Mouse (Mus musculus) heart, adult 2 months (tissue): ENCODE results near the gene Ccn1. TPM values are rescaled to one million over a fixed set of nuclear protein-coding genes. Genes with fewer than 3 reads are reported as not detected.

Experiments
- DNase-seq, 2 experiments: peaks; one replicate each; pipeline ENCODE4 v3.0.0; 2021
- H3K27ac ChIP-seq: fragments of 200-600 bp; 2 replicates; pipeline ENCODE4 v1.8.1; 2022
- H3K27me3 ChIP-seq: fragments of 200-500 bp; 2 replicates; pipeline ENCODE4 v1.6.1; 2012; ENCODE audit warnings: mild to moderate bottlenecking, low read length, inconsistent platforms, mixed read lengths; ENCODE audit not compliant: control insufficient read depth, insufficient read depth
- H3K36me3 ChIP-seq: fragments of 200-500 bp; 2 replicates; pipeline ENCODE4 v1.6.1; 2012; ENCODE audit warnings: low read length, inconsistent platforms; ENCODE audit not compliant: control insufficient read depth, insufficient read depth
- H3K4me1 ChIP-seq: fragments of 200-500 bp; 2 replicates; pipeline ENCODE4 v1.6.1; 2011; ENCODE audit warnings: low read length; ENCODE audit not compliant: control insufficient read depth, insufficient read depth
- H3K4me3 ChIP-seq: fragments of 200-600 bp; 2 replicates; pipeline ENCODE4 v1.8.1; 2022
- H3K79me2 ChIP-seq: fragments of 200-500 bp; replicated peaks from 2 replicates; pipeline ENCODE4 v1.6.1; 2012; ENCODE audit warnings: mild to moderate bottlenecking, inconsistent platforms, low read length, moderate library complexity, mixed read lengths; ENCODE audit not compliant: control insufficient read depth, insufficient read depth
- H3K9ac ChIP-seq: fragments of 200-500 bp; 2 replicates; pipeline ENCODE4 v1.6.1; 2012; ENCODE audit warnings: low read depth, mild to moderate bottlenecking, control low read depth, inconsistent platforms, low read length, mixed read lengths
- CTCF ChIP-seq: fragments of 200-600 bp; IDR thresholded peaks from 2 replicates; pipeline ENCODE4 v1.8.1; 2022; ENCODE audit warnings: antibody characterized with exemption, mild to moderate bottlenecking, moderate library complexity
- EP300 ChIP-seq: fragments of 200-500 bp; IDR thresholded peaks from 2 replicates; pipeline ENCODE4 v1.6.1; 2011; ENCODE audit warnings: low read depth, low read length, control low read depth; ENCODE audit not compliant: insufficient read depth
- POLR2A ChIP-seq: fragments of 200-500 bp; IDR thresholded peaks from 2 replicates; pipeline ENCODE4 v1.6.1; 2011; ENCODE audit warnings: mild to moderate bottlenecking, low read depth, low read length, control low read depth; ENCODE audit not compliant: insufficient read depth
- WGBS: fragments of 180-500 bp; shearing (Covaris S2); methylation state at CpG from one replicate; pipeline ENCODE4 v1.1.7; 2018; 5-methylcytosine and 5-hydroxymethylcytosine counted together
- intact Hi-C: fragments of 180-260 bp; cut with DNase I; formaldehyde crosslinking; loops from one replicate; pipeline ENCODE4 v1.15.1; 2025
- polyA plus RNA-seq: library from polyadenylated mRNA; depleted of rRNA; stranded (reverse); fragments of >200 nt; gene quantifications from 2 replicates; pipeline ENCODE4 v1.2.3, GENCODE M21; 2012
- total RNA-seq, 2 experiments: library from RNA; stranded (reverse); gene quantifications; 2 replicates each; pipeline ENCODE4 v1.2.3; 2021

Ccn1 gene
- total and polyA plus RNA-seq, 3 experiments = 39.7 to 72.1 (median 49.9) TPM

- DNase-seq = no peak
- Histone ChIP-seq H3K27me3 (no peaks in the 10 kb centered on the region), H3K4me3 (no peak overlapping the region), H3K79me2 (no peaks in the 10 kb centered on the region; the same call in 1 of the 2 replicates), H3K4me1 (no peaks in the 10 kb centered on the region; the same call in 1 of the 2 replicates), H3K36me3 (no peaks in the 10 kb centered on the region), H3K9ac (no peak overlapping the region), H3K27ac (no peak overlapping the region)
- 89% methylated on average over 4 of the region's 4 CpGs for WGBS
- intact Hi-C loops = no loop called here
- TF ChIP-seq POLR2A (no peak), CTCF (no peak), EP300 (no peak)
Measured at GRCm38 (mm10) chr3:145666383-145666782, 16.6 kb upstream of the Ccn1 start.

DNA sequence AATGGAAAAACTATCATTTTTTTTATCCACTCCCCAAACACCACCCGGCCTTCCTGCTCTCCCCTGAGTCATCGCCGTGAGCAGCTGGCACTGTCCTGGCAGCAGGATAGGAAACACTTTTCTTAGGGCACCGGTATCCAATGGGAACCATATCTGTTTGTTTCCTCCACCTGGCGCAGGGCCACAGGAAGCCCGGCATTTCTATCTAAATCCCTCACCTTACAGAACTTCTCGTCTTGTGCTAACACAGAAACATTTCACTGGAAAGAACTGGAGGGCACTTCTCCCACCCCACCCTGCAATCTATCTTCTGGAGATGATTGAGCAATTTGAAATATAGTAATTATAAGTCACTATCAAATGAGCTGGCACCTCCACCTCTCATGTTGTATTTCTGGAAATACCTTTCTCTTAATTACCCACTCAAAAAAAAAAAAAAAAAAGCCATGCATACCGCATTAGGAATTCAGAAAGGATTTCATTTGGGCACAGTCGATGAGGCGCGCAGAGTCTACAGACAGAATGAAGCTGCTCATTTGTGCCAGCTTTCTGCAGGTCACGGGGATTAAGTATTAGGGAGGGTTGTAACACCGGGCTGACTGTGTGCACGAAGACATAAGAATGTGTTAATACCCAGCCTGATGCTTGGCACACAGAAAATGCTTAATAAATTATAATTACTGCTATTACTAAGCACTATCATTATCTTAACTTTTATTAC is 7.4 kb upstream of the Ccn1 start:
- no peak overlapping the region for H3K4me3 ChIP-seq
- H3K27me3 ChIP-seq = no peaks in the 10 kb centered on the region
- TF ChIP-seq EP300 (no peak), POLR2A (no peak), CTCF (no peak)
- intact Hi-C loops = no loop called here
- H3K27ac ChIP-seq = peak overlapping the region; percentile 16; the same call in 1 of the 2 replicates
- no peaks in the 10 kb centered on the region for H3K79me2 ChIP-seq
- 39% methylated on average over 14 of the region's 14 CpGs for WGBS
- H3K36me3 ChIP-seq = no peaks in the 10 kb centered on the region
- H3K4me1 ChIP-seq = peaks cover 7% of the 10 kb centered on the region
- H3K9ac ChIP-seq = no peak overlapping the region
- DNase-seq = peak; percentile 57 to 61

DNA sequence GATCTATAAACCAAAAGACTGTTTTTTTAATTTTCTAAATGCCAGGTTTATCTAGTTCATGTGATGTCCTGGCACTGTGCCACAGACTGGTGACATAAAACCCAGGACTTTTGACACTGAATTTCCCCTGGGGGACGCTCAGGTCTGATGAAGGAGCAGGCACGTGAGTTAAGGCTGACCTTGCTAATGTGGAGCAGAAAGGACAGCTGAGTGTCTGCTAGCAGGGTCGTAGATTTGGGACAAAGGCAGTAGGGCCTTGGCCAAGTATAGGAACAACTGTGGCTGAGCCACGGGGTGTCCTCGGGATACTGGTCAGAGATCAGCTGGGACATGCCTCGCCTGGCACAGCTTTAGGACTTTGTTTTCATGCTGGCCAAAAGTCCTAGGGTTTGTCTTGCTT is 5.2 kb upstream of the Ccn1 start:
- no peak overlapping the region for H3K9ac ChIP-seq
- H3K36me3 ChIP-seq = no peaks in the 10 kb centered on the region
- intact Hi-C loops = no loop called here
- no peaks in the 10 kb centered on the region for H3K79me2 ChIP-seq
- H3K27ac ChIP-seq = no peak overlapping the region
- H3K4me1 ChIP-seq = peaks cover 10% of the 10 kb centered on the region
- H3K4me3 ChIP-seq = no peak overlapping the region
- DNase-seq = no peak
- TF ChIP-seq POLR2A (no peak), EP300 (no peak), CTCF (no peak)
- H3K27me3 ChIP-seq = no peaks in the 10 kb centered on the region
- 58% methylated on average over 6 of the region's 6 CpGs for WGBS

GRCm38 (mm10) chr3:145654028-145654427 is 4.2 kb upstream of the Ccn1 start:
- Histone ChIP-seq H3K79me2 (no peaks in the 10 kb centered on the region), H3K9ac (no peak overlapping the region), H3K4me3 (no peak overlapping the region), H3K27me3 (no peaks in the 10 kb centered on the region), H3K27ac (no peak overlapping the region; the same call in 1 of the 2 replicates), H3K36me3 (no peaks in the 10 kb centered on the region), H3K4me1 (peaks cover 10% of the 10 kb centered on the region)
- TF ChIP-seq CTCF (no peak), POLR2A (no peak), EP300 (no peak)
- 94% methylated on average over 9 of the region's 9 CpGs for WGBS
- intact Hi-C loops = no loop called here
- DNase-seq = no peak

DNA sequence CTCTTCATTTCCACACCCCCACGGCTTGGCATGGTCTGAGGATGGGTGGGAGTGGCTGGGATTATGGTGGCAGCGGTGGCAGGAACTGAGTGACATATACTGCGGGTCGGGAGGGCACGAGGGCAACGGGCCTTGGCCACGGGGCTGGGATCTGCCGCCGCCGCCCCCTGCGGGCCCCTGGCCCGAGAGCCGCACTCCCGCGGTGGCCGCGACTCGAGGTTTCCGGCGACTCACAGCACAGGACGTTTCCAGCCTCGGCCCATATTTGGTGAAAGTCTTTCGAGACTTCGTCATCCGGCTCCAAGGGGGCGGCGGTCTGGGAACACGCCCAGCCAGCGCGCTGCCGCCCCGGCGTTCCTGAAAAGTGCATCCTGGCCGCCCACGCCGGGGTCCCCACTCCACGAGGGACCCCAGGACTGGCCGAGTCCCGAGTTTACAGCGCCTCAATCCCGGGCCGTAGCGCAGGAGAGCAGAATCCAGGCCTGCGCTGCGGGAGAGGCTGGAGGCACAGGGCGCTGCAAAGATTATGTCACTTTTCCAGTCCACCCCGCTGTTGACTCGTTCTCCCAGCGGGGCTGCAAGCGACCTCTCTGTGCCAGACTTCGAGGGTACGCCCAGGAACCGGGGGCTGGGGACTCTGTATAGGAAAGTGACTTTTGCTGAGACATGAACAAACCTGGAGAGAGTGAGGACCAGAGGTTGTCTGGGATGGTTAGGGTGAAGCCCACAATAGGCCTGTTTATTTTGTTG is 3.6 kb upstream of the Ccn1 start:
- peak overlapping the region; percentile 71 for H3K4me3 ChIP-seq
- TF ChIP-seq CTCF = peak; percentile 49
- TF ChIP-seq EP300 = no peak
- TF ChIP-seq POLR2A = 0 out of 2 replicates have a peak, but pooled peaks have one; percentile 10

GRCm38 (mm10) chr3:145652322-145653131 is 2.7 kb upstream of the Ccn1 start:
- H3K9ac ChIP-seq = peak overlapping the region; percentile 71
- H3K27ac ChIP-seq = peak overlapping the region; percentile 98
- peak; percentile 52 to 58 for DNase-seq
- H3K4me3 ChIP-seq = peak overlapping the region; percentile 71
- no peaks in the 10 kb centered on the region for H3K79me2 ChIP-seq
- intact Hi-C loops = loop anchor here (2.0 kb wide), 1 partner anchor 106 kb away; the partner anchor contains the start of gene Ddah1
- peaks cover 14% of the 10 kb centered on the region for H3K4me1 ChIP-seq
- TF ChIP-seq EP300 (no peak), POLR2A (peak; percentile 36; the same call in 1 of the 2 replicates)
- 21% methylated on average over 20 of the region's 20 CpGs for WGBS
- H3K36me3 ChIP-seq = peaks cover 8% of the 10 kb centered on the region
- no peaks in the 10 kb centered on the region for H3K27me3 ChIP-seq

More for the DNA sequence above, 3.6 kb upstream of the Ccn1 start:
- intact Hi-C loops = loop anchor here (2.0 kb wide), 1 partner anchor 105 kb away; the partner anchor contains the start of gene Ddah1
- WGBS = 3% methylated on average over 53 of the region's 53 CpGs
- H3K4me1 ChIP-seq = peaks cover 10% of the 10 kb centered on the region
- peak overlapping the region; percentile 98 for H3K27ac ChIP-seq
- no peaks in the 10 kb centered on the region for H3K27me3 ChIP-seq
- no peaks in the 10 kb centered on the region for H3K79me2 ChIP-seq
- DNase-seq = peak; percentile 84 to 87
- H3K36me3 ChIP-seq = peaks cover under 1% of the 10 kb centered on the region
- peak overlapping the region; percentile 71 for H3K9ac ChIP-seq
